Mouse (Mus musculus): ENCODE measurements around the gene Ccdc51.

GRCm38 (mm10) chr9:109087987-109088386 lies 5.7 kb downstream of the Ccdc51 start:
- TF ChIP-seq EP300 (IDR thresholded peaks at IDR 0.05; ENCODE audit: low read depth in 1 of 2, low read length in 2 of 2), result no peak
- no peak for TF ChIP-seq POLR2A (IDR thresholded peaks at IDR 0.05; ENCODE audit: control insufficient read depth in 1 of 2, insufficient read depth in 1 of 2, low read depth in 1 of 2, low read length in 2 of 2, poor library complexity in 1 of 2)
- no peak for TF ChIP-seq UBTF (IDR thresholded peaks at IDR 0.05; ENCODE audit: borderline replicate concordance, insufficient read depth, low read depth, low read length)
- TF ChIP-seq CTCF (IDR thresholded peaks at IDR 0.05 in 2 of 3, conservative IDR thresholded peaks at IDR 0.05 in 1 of 3; ENCODE audit: control insufficient read depth in 1 of 3, insufficient read depth in 1 of 3, low read depth in 2 of 3, low read length in 3 of 3, poor library complexity in 1 of 3, severe bottlenecking in 1 of 3), result peak in 2 of 3 experiments; percentile 20 to 25; a peak in 2 of 6 replicates

All from MEL (cell line).